Mouse (Mus musculus): ENCODE data around the gene Il18r1. TPM values are rescaled to one million over a fixed set of nuclear protein-coding genes. Genes with fewer than 3 reads are reported as not detected.

Il18r1 gene
- polyA plus RNA-seq (2017; shearing (Covaris generic)) = 296 TPM

DNA sequence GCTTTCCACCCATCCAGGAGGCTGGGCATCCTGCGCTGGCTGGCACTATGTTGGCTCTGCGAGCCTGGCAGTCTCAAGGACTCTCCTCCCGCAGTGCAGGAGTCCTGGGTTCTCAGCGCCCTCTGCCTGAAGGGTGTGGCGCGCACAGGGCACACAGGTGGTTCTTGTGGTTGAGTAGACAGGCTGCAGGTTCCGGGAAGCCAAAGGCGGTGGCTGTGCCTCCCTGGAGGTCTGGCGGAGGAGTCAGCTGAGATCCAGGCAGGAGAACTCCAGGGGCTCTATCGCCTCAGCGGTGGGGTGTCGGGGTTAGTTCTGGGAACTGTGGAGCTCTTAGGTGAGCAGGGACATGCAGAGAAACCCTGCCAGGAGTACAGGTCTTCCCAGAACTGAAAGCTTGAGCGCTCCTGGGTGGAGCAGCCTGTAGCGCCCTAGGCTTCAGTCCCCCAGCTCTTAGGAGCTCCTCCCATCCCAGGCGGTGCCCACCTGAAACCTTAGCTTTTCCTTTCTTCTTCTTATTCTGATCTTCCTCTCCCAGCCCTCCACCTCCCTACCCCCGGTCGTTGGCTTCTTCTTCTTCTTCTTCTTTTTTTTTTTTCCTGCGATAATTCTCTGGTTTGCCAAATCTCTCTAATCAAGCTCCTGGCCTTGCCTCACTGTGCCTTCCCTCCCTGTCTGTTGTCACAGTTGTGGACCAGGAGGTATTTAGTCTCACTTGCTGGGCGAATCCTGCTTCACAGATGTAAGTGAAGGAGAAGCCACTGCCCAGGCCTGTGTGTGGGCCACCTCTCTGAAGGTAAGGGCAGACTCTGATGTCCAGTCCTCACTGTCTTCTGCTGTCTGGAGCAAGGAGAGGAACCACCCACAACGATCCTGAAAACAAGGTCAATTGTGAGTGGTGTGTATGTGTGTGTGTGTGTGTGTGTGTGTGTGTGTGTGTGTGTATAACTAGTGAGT lies at the start of gene Il18r1:
Gene Il18r1 (plus strand): TSS at position 76 of the 954 bp plus-strand sequence.

GRCm38 (mm10) chr1:40428910-40429675 lies 36.3 kb upstream of the Il18r1 start, which contains the start of gene Il1rl1:
Gene Il1rl1 (plus strand): TSS chr1:40429570.

GRCm38 (mm10) chr1:40514851-40515585 lies 49.7 kb downstream of the Il18r1 start, which contains the start of gene Il18rap:
Gene Il18rap (plus strand): TSS chr1:40515362.

Other genes starting within 250 kb of the Il18r1 start
- 0.32 TPM for gene Il1r1, start 240.5 kb upstream of the Il18r1 start, polyA plus RNA-seq (2017; shearing (Covaris generic))
- gene Il1rl2, start 140.9 kb upstream of the Il18r1 start, polyA plus RNA-seq (2017; shearing (Covaris generic)) = 14.5 TPM
- gene Il1rl1, start 36.0 kb upstream of the Il18r1 start, polyA plus RNA-seq (2017; shearing (Covaris generic)) = 12.6 TPM
- gene Il18rap, start 49.8 kb downstream of the Il18r1 start, polyA plus RNA-seq (2017; shearing (Covaris generic)) = 157 TPM
- gene Slc9a4, start 114.5 kb downstream of the Il18r1 start, polyA plus RNA-seq (2017; shearing (Covaris generic)) = not detected
- gene Slc9a2, start 215.0 kb downstream of the Il18r1 start, polyA plus RNA-seq (2017; shearing (Covaris generic)) = 0.10 TPM